Mouse (Mus musculus) forebrain, embryonic 11.5 days (tissue): ENCODE measurements at regions not wholly inside any gene's neighbourhood (a gene's known extent, or its start where the extent isn't known, plus 50 kb on each side); places are given as distances from the start of the nearest gene placed in this dataset.

ENCODE experiments used
- ATAC-seq: fragments of 200-750 bp; cut with Nextera tagmentation; replicated peaks from 2 replicates; pipeline ENCODE4 v1.8.0; 2017; ENCODE audit warnings: moderate TSS enrichment; ENCODE audit not compliant: low FRiP score
- DNase-seq: peaks from one replicate; pipeline ENCODE4 v3.0.0-alpha.2; 2017; ENCODE audit warnings: low spot score
- H3K27ac ChIP-seq: fragments of 300-500 bp; sonication (generic); 2 replicates; pipeline ENCODE4 v1.5.1; 2014; ENCODE audit warnings: low read depth, low read length
- H3K27me3 ChIP-seq: fragments of 300-500 bp; sonication (generic); 2 replicates; pipeline ENCODE4 v1.6.1; 2014; ENCODE audit warnings: mild to moderate bottlenecking, low read length, mixed read lengths; ENCODE audit not compliant: control insufficient read depth, insufficient read depth
- H3K36me3 ChIP-seq: fragments of 300-500 bp; sonication (generic); 2 replicates; pipeline ENCODE4 v1.6.1; 2014; ENCODE audit warnings: mild to moderate bottlenecking, low read length, moderate library complexity, mixed read lengths; ENCODE audit not compliant: control insufficient read depth, insufficient read depth
- H3K4me1 ChIP-seq: fragments of 300-500 bp; sonication (generic); replicated peaks from 2 replicates; pipeline ENCODE4 v1.6.1; 2014; ENCODE audit warnings: low read length, mixed read lengths; ENCODE audit not compliant: control insufficient read depth, insufficient read depth
- H3K4me2 ChIP-seq: fragments of 300-500 bp; sonication (generic); 2 replicates; pipeline ENCODE4 v1.6.1; 2014; ENCODE audit warnings: low read depth, mild to moderate bottlenecking, low read length, moderate library complexity, mixed read lengths; ENCODE audit not compliant: severe bottlenecking
- H3K4me3 ChIP-seq: fragments of 300-500 bp; sonication (generic); 2 replicates; pipeline ENCODE4 v1.5.1; 2014; ENCODE audit warnings: low read depth, low read length
- H3K9ac ChIP-seq: fragments of 300-500 bp; sonication (generic); 2 replicates; pipeline ENCODE4 v1.6.1; 2014; ENCODE audit warnings: low read length
- H3K9me3 ChIP-seq: fragments of 300-500 bp; sonication (generic); 2 replicates; pipeline ENCODE4 v1.6.1; 2016; ENCODE audit warnings: low read length, mixed read lengths; ENCODE audit not compliant: control insufficient read depth
- WGBS: fragments of 180-500 bp; shearing (Covaris S2); extraction: QIAGEN DNeasy Blood & Tissue Kit; methylation state at CpG from one replicate; pipeline ENCODE4 v1.1.7; 2014; 5-methylcytosine and 5-hydroxymethylcytosine counted together

DNA sequence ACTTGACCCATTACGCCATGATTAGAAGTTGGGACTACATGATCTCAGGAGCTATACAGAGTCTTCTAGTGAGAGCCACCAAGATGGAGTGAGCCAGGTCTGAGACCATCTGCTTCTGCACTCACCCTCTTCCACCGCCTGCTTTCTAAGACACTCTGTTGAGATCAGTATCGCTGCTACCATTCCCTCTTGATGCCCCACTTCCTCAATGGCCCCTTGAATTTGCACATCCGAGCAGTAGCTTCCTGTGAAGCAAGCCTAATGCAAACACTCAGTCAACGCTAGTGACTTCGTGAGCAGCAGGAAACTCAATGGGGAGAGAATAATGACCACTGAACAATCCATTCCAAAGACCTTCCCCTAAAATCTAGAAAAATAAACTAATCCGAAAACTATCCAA is 160.7 kb upstream of the Olig3 start:
- Histone ChIP-seq H3K27me3 (no peaks in the 10 kb centered on the region), H3K4me1 (no peaks in the 10 kb centered on the region), H3K27ac (no peak overlapping the region), H3K36me3 (no peaks in the 10 kb centered on the region), H3K4me3 (no peak overlapping the region), H3K9ac (no peak overlapping the region), H3K4me2 (no peak overlapping the region), H3K9me3 (no peaks in the 10 kb centered on the region)
- ATAC-seq (no peak), DNase-seq (no peak)
- WGBS, result 79% methylated on average over 7 of the region's 7 CpGs

- no peak for ATAC-seq
These were observed 161.7 kb upstream of the Olig3 start for GRCm38 (mm10) chr10:19194646-19195045.

GRCm38 (mm10) chr10:19192971-19193758 is 163.2 kb upstream of the Olig3 start:
- ATAC-seq, result no peak
- 86% methylated on average over 5 of the region's 5 CpGs for WGBS
- H3K36me3 ChIP-seq, result no peaks in the 10 kb centered on the region
- H3K9me3 ChIP-seq, result no peaks in the 10 kb centered on the region
- DNase-seq, result no peak
- 0 out of 2 replicates have a peak, but pooled peaks cover 3% of the 10 kb centered on the region for H3K27me3 ChIP-seq
- H3K4me3 ChIP-seq, result no peak overlapping the region
- no peak overlapping the region for H3K4me2 ChIP-seq
- H3K4me1 ChIP-seq, result 0 out of 2 replicates have a peak, but pooled peaks cover 1% of the 10 kb centered on the region
- H3K27ac ChIP-seq, result no peak overlapping the region
- no peak overlapping the region for H3K9ac ChIP-seq

More at GRCm38 (mm10) chr10:19194646-19195045, 161.7 kb upstream of the Olig3 start:
- H3K27ac ChIP-seq, result no peak overlapping the region
- no peaks in the 10 kb centered on the region for H3K4me1 ChIP-seq
- no peak overlapping the region for H3K4me3 ChIP-seq
- no peaks in the 10 kb centered on the region for H3K27me3 ChIP-seq
- DNase-seq, result no peak
- 85% methylated on average over 3 of the region's 3 CpGs for WGBS
- H3K4me2 ChIP-seq, result no peak overlapping the region
- no peaks in the 10 kb centered on the region for H3K36me3 ChIP-seq
- no peaks in the 10 kb centered on the region for H3K9me3 ChIP-seq
- H3K9ac ChIP-seq, result no peak overlapping the region

DNA sequence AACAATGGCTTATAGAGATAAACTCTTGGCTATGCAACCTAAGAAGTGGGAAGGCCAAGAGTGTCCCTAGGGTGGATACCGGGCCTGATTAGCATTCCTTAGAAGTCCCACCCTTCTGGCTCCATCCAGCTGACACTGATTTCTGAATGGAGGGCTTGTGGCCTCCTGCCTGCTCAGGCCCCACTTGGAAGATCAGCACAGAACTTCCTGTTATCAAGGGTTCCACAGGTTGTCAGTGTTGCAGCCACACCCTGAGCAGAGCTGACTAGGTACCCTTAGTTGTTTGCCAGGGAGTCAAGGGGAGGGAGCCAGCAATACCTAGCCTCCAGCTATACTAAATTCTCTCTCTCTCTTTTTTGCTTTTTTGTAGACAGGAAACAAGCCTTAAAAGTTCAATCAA is 164.1 kb upstream of the Olig3 start:
- no peak overlapping the region for H3K27ac ChIP-seq
- H3K4me3 ChIP-seq, result no peak overlapping the region
- no peaks in the 10 kb centered on the region for H3K9me3 ChIP-seq
- ATAC-seq (no peak), DNase-seq (no peak)
- no peaks in the 10 kb centered on the region for H3K36me3 ChIP-seq
- 24% methylated on average over 1 of the region's 1 CpGs for WGBS
- 0 out of 2 replicates have a peak, but pooled peaks cover 1% of the 10 kb centered on the region for H3K4me1 ChIP-seq
- no peak overlapping the region for H3K9ac ChIP-seq
- no peak overlapping the region for H3K4me2 ChIP-seq
- H3K27me3 ChIP-seq, result peaks cover 3% of the 10 kb centered on the region; the same call in 1 of the 2 replicates

DNA sequence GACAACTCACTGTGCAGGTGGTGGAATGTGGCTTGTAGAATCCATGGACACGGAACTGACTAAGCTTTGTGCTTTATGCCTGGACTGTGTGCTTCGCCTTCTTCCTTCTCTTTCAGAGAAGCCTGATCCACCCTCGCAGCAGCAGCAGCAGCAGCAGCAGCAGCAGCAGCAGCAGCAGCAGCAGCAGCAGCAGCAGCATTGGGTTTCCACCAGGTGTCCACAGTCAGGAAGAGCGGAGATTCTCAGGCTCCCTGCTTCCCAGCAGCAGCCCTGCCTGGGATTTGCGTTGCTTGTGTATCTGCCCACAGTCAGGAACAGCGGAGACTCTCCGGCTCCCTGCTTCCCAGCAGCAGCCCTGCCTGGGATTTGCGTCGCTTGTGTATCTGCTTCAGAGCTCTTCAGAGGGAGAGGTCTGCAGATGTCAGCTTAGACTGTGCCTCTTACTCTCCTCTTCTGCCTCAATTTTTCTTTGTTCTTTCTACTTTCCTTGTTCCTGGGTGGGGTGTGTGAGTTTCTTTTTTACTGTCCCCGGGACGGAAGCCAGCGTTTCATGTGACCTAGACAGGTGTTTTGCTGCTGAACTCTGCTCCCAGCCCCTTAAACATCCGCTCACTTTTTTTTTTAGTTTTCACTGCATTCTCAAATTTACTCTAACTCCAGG is 168.1 kb upstream of the Olig3 start:
- peak overlapping the region; percentile 32; the same call in 1 of the 2 replicates for H3K4me2 ChIP-seq
- H3K9ac ChIP-seq, result peak overlapping the region; percentile 37; the same call in 1 of the 2 replicates
- ATAC-seq (peak; percentile 61; the same call in 1 of the 2 replicates), DNase-seq (peak; percentile 60)
- no peaks in the 10 kb centered on the region for H3K9me3 ChIP-seq
- no peaks in the 10 kb centered on the region for H3K36me3 ChIP-seq
- WGBS, result 22% methylated on average over 13 of the region's 13 CpGs
- H3K4me3 ChIP-seq, result no peak overlapping the region
- H3K27me3 ChIP-seq, result peaks cover 3% of the 10 kb centered on the region; the same call in 1 of the 2 replicates
- 0 out of 2 replicates have a peak, but pooled peaks cover 1% of the 10 kb centered on the region for H3K4me1 ChIP-seq
- H3K27ac ChIP-seq, result no peak overlapping the region

DNA sequence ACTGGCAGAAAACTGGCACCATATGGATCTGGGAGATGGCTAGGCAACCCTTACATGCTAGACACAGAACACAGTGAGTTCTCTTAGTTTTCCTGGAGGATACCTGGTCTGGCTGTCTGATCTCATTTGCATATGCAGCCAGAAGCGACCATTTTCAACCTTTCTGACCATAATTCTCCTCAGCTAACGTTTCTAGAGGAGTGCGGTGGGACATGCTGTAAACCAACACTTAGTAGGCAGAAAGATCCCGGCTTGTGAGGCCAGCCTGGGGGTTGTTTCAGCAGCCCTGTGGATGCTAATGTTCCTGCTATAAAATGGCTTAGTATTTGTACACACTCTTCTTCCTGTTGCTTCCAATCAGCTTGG is 168.6 kb upstream of the Olig3 start:
- H3K9ac ChIP-seq, result no peak overlapping the region
- no peaks in the 10 kb centered on the region for H3K36me3 ChIP-seq
- DNase-seq (no peak), ATAC-seq (no peak)
- H3K4me2 ChIP-seq, result peak overlapping the region; percentile 32; the same call in 1 of the 2 replicates
- H3K4me1 ChIP-seq, result 0 out of 2 replicates have a peak, but pooled peaks cover 1% of the 10 kb centered on the region
- H3K27ac ChIP-seq, result no peak overlapping the region
- WGBS, result 58% methylated on average over 4 of the region's 4 CpGs
- no peaks in the 10 kb centered on the region for H3K9me3 ChIP-seq
- H3K4me3 ChIP-seq, result no peak overlapping the region
- H3K27me3 ChIP-seq, result peaks cover 3% of the 10 kb centered on the region; the same call in 1 of the 2 replicates

DNA sequence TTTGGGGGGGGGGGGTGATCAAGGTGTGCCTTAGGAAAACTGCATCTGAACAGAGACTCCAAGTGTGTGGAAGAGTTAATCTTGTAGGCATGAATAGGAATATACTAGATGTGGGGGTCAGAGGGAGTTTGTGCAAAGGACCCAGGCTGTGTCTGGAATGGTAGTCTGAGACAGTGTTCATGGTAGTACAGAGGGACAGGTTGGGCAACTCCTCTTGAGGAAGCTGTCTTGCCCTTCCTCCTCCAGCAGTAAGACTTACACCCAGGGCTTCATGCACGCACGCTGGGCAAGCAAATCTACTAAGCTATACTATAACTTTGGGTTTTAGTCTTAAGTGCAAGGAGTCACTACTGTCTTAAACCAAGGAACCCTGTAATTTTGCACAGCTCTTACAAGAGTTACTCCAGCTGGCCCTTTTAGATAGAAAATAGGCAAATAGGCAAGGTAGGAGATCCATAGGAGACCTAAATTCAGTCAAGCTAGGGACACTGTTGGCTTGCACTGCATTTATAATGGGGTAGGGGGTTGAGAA is 169.2 kb upstream of the Olig3 start:
- H3K27me3 ChIP-seq, result peaks cover 3% of the 10 kb centered on the region; the same call in 1 of the 2 replicates
- 0 out of 2 replicates have a peak, but pooled peaks cover 1% of the 10 kb centered on the region for H3K4me1 ChIP-seq
- no peak overlapping the region for H3K9ac ChIP-seq
- no peak overlapping the region for H3K27ac ChIP-seq
- H3K4me2 ChIP-seq, result no peak overlapping the region
- WGBS, result 84% methylated on average over 2 of the region's 2 CpGs
- ATAC-seq (no peak), DNase-seq (no peak)
- H3K4me3 ChIP-seq, result no peak overlapping the region
- no peaks in the 10 kb centered on the region for H3K9me3 ChIP-seq
- no peaks in the 10 kb centered on the region for H3K36me3 ChIP-seq

DNA sequence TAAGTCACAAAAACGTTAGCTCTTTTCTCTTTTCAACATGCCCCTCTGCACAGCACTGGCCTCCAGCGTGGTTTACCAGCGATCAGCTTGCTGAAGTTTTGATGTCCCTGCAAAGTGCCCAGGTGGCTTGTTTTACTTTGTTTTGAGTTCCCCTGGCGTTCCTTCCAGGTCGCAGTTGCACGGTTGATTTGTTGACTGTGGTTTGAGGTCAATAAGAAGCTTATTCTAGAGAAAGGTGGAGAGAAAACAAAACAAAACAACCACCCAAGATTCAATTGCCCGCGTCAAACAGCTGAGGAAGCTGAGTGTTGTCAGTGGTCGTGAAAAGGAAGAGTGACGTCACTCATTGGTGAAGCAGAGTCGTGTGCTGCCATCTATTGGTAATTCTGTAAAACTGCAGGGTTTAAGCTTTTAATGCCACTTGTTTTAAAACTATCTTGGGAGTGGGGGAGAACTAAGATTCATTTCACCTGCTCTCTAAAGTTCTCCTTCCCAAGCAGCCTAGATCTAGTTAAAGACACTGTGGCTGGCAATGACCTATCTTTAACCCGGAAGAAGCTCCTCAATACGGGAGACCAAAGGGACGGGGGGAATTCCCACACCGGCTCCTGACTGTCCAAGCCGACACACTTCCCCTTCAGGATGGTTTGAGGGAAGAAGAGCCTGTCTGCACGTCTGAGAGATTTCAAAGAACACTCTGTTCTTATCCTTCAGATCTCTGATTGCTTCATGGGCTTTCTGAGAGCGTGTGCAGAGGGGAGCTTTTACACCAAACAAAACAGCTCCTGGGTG is 170.3 kb upstream of the Olig3 start:
- peak overlapping the region; percentile 52; the same call in 1 of the 2 replicates for H3K9ac ChIP-seq
- no peaks in the 10 kb centered on the region for H3K9me3 ChIP-seq
- ATAC-seq, result peak; percentile 67
- H3K4me3 ChIP-seq, result peak overlapping the region; percentile 15
- H3K27ac ChIP-seq, result no peak overlapping the region
- 17% methylated on average over 18 of the region's 18 CpGs for WGBS
- H3K4me1 ChIP-seq, result 0 out of 2 replicates have a peak, but pooled peaks cover 1% of the 10 kb centered on the region
- peaks cover 3% of the 10 kb centered on the region; the same call in 1 of the 2 replicates for H3K27me3 ChIP-seq
- H3K36me3 ChIP-seq, result no peaks in the 10 kb centered on the region
- H3K4me2 ChIP-seq, result peak overlapping the region; percentile 51
- peak; percentile 62 for DNase-seq
